Mouse (Mus musculus): ENCODE measurements at regions not wholly inside any gene's neighbourhood (a gene's known extent, or its start where the extent isn't known, plus 50 kb on each side); places are given as distances from the start of the nearest gene placed in this dataset.

DNA sequence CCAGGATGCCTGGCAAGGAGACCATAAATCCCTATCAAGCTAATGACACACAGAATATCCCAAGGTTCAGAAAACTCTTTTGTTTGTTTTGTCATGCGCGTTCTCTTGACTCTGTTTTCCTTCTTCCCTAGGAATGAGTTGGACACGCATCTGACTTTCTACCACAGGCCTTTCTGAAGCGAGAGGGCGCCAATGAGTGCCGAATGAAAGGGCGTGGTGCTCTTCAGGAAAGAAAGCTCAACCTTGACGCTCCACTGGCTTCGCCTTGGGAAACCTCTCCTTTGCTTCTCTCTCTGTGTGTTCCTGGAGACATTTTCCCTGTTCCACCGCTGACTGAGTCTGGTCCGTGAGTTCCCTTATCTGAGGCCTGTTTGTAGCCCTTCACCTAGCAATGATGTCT is 241.2 kb downstream of the Rbm26 start:
- no peak for TF ChIP-seq CTCF (IDR thresholded peaks at IDR 0.05; ENCODE audit: low read depth, low read length)
- TF ChIP-seq POLR2A (IDR thresholded peaks at IDR 0.05; ENCODE audit: extremely low read depth, insufficient read depth, low read length): no peak
